Mouse (Mus musculus): Measurements from ENCODE around the gene Slitrk1.

- no peak for TF ChIP-seq CTCF (IDR thresholded peaks at IDR 0.05; ENCODE audit: borderline replicate concordance, insufficient read depth, low read depth, low read length)
- no peak for TF ChIP-seq POLR2A (IDR thresholded peaks at IDR 0.05; ENCODE audit: borderline replicate concordance, insufficient read depth, low read length)
Observed at GRCm38 (mm10) chr14:108867816-108868215, 46.1 kb downstream of the Slitrk1 start.
